ENCODE assay signal across 9 mouse cellular contexts in genomic region chr3:87763683-87764289, GRCm38 (mm10). TPM values are rescaled to one million over a fixed set of nuclear protein-coding genes. Genes with fewer than 3 reads are reported as not detected.
DNase-seq lines count a peak whose midpoint lies in the region; ATAC-seq lines count a peak whose summit lies in the region.
"Had no signal": no experiment of that assay in that cellular context is flagged by ENCODE, and none has a peak within 500 bp of the region (broad histone marks: within the 10 kb centered on the region; RNA-seq: fewer than 3 reads in every experiment).

No protein-coding gene starts in this region.

- no peak overlapping the region for H3K9ac ChIP-seq in hindbrain, embryonic 11.5 days (ENCODE audit: low read depth, low read length)
- no peak overlapping the region for H3K9ac ChIP-seq in liver, embryonic 16.5 days (ENCODE audit: low read depth, low read length)

- H3K4me3 ChIP-seq in hindbrain, embryonic 11.5 days (ENCODE audit: low read depth, low read length): no peak overlapping the region
- H3K4me3 ChIP-seq in liver, embryonic 16.5 days (ENCODE audit: low read depth, low read length): no peak overlapping the region

- ATAC-seq in hindbrain, embryonic 11.5 days (ENCODE audit: low FRiP score): no peak
- no peak; the same call in 1 of the 2 replicates for ATAC-seq in liver, embryonic 16.5 days (ENCODE audit: low read depth)
- no peak for ATAC-seq in inflammation-experienced regulatory T-cells, adult 6 months
- ATAC-seq: Patski had no signal

- H3K9me3 ChIP-seq in hindbrain, embryonic 11.5 days (ENCODE audit: control insufficient read depth, low read length): no peaks in the 10 kb centered on the region
- no peaks in the 10 kb centered on the region for H3K9me3 ChIP-seq in liver, embryonic 16.5 days (replicated peaks; ENCODE audit: control insufficient read depth, low read length)

- peak overlapping the region; percentile 28 for H3K4me2 ChIP-seq in hindbrain, embryonic 11.5 days (replicated peaks; ENCODE audit: low read depth, low read length)
- H3K4me2 ChIP-seq in liver, embryonic 16.5 days (ENCODE audit: low read depth, low read length): 0 out of 2 replicates have a peak overlapping the region, but pooled peaks have one; percentile 10

- H3K4me1 ChIP-seq in hindbrain, embryonic 11.5 days (replicated peaks; ENCODE audit: control insufficient read depth, insufficient read depth, low read length): no peaks in the 10 kb centered on the region
- H3K4me1 ChIP-seq in liver, embryonic 16.5 days (ENCODE audit: control insufficient read depth, low read depth, low read length): peaks cover 4% of the 10 kb centered on the region

- WGBS in hindbrain, embryonic 11.5 days: 25% methylated on average over 15 of the region's 15 CpGs
- WGBS in liver, embryonic 16.5 days (ENCODE audit: insufficient replicate concordance): 12% methylated on average over 15 of the region's 15 CpGs

- peak; percentile 21 for DNase-seq in thymus, postnatal 14 days
- DNase-seq in thymus, adult 18-20 months: no peak
- peak; percentile 64 to 68 for DNase-seq in frontal cortex, postnatal 25 days (ENCODE audit: low spot score in 2 of 2)
- DNase-seq in hindbrain, embryonic 11.5 days (ENCODE audit: low spot score): no peak
- peak; percentile 78 to 81 for DNase-seq in layer of hippocampus, adult 8-10 months (ENCODE audit: low spot score in 2 of 2)
- DNase-seq in right cerebral cortex, adult 2 months (ENCODE audit: low spot score in 2 of 2): peak; percentile 84 to 86

- H3K27ac ChIP-seq in hindbrain, embryonic 11.5 days (ENCODE audit: low read depth, low read length): peak overlapping the region; percentile 51; the same call in 1 of the 2 replicates
- H3K27ac ChIP-seq in liver, embryonic 16.5 days (ENCODE audit: low read length): peak overlapping the region; percentile 71

- peaks cover 4% of the 10 kb centered on the region for H3K27me3 ChIP-seq in hindbrain, embryonic 11.5 days (ENCODE audit: control insufficient read depth, insufficient read depth, low read length)
- peaks cover 6% of the 10 kb centered on the region for H3K27me3 ChIP-seq in liver, embryonic 16.5 days (ENCODE audit: control insufficient read depth, insufficient read depth, low read depth, low read length)
- H3K27me3 ChIP-seq: Patski had no signal

- H3K36me3 ChIP-seq in hindbrain, embryonic 11.5 days (ENCODE audit: control insufficient read depth, insufficient read depth, low read length): no peaks in the 10 kb centered on the region
- no peaks in the 10 kb centered on the region for H3K36me3 ChIP-seq in liver, embryonic 16.5 days (ENCODE audit: control insufficient read depth, insufficient read depth)

RNA-seq across cellular contexts. Expression of gene Lrrc71, which starts 15.4 kb away (rescaled TPM):
- polyA plus RNA-seq in hindbrain, embryonic 11.5 days (2014; fragmentation: Nextera tagmentation; extraction: Ambion mirVana): 0.40 and 0.83 TPM in 2 replicates
- total RNA-seq in layer of hippocampus, adult 8-10 months (2022): 1 to 10 TPM in 1 of 4 experiments, under 1 TPM in 3; 0.43 to 1.6 (median 0.62) TPM
- polyA plus RNA-seq in liver, embryonic 16.5 days (2015; fragmentation: Nextera tagmentation; extraction: Ambion mirVana): 0.07 and 0.18 TPM in 2 replicates
- 1 to 10 TPM in 2 of 3 experiments, under 1 TPM in 1; 0.82 to 1.1 (median 1.1) TPM for polyA plus RNA-seq in inflammation-experienced regulatory T-cells, adult 6 months (2017; shearing (Covaris generic))

RNA-seq across cellular contexts. Expression of gene Ntrk1, which starts 31.2 kb away (rescaled TPM):
- polyA plus RNA-seq in hindbrain, embryonic 11.5 days (2014; fragmentation: Nextera tagmentation; extraction: Ambion mirVana): 6.7 and 8.5 TPM in 2 replicates
- total RNA-seq in layer of hippocampus, adult 8-10 months (2022): under 1 TPM; 0.13 to 0.20 (median 0.17) TPM
- polyA plus RNA-seq in liver, embryonic 16.5 days (2015; fragmentation: Nextera tagmentation; extraction: Ambion mirVana): 0.16 and 0.18 TPM in 2 replicates
- polyA plus RNA-seq in inflammation-experienced regulatory T-cells, adult 6 months (2017; shearing (Covaris generic)): under 1 TPM in 1 of 3 experiments, not detected in 2; 0.17 TPM
- polyA plus RNA-seq: Patski had no signal

RNA-seq across cellular contexts. Expression of gene Insrr, which starts 33.0 kb away (rescaled TPM):
- polyA plus RNA-seq in hindbrain, embryonic 11.5 days (2014; fragmentation: Nextera tagmentation; extraction: Ambion mirVana): 0.36 and 0.83 TPM in 2 replicates
- under 1 TPM; 0.49 to 1.00 (median 0.68) TPM for total RNA-seq in layer of hippocampus, adult 8-10 months (2022)
- polyA plus RNA-seq in liver, embryonic 16.5 days (2015; fragmentation: Nextera tagmentation; extraction: Ambion mirVana): 0.01 TPM in 1 of 2 replicates, not detected in the other
- 1 to 10 TPM in 2 of 3 experiments, under 1 TPM in 1; 0.42 to 1.2 (median 1.1) TPM for polyA plus RNA-seq in inflammation-experienced regulatory T-cells, adult 6 months (2017; shearing (Covaris generic))

Comparison
In these comparisons a context has a peak if more than half of its experiments do, and no peak if none do; other contexts are left out.
1. DNase-seq: peak in thymus, postnatal 14 days (single experiment), frontal cortex, postnatal 25 days (2 of 2), layer of hippocampus, adult 8-10 months (2 of 2) and right cerebral cortex, adult 2 months (2 of 2); none in thymus, adult 18-20 months (0 of 2) and hindbrain, embryonic 11.5 days (single experiment).